Mouse (Mus musculus): ENCODE data around the gene Anks1b.

Gene Anks1b

GRCm38 (mm10) chr10:90169941-90170580 is 296.8 kb downstream of the Anks1b start:
- in situ Hi-C loops (cut with MboI, MseI) = no loop called here

- in situ Hi-C loops (cut with MboI, MseI) = no loop called here
Observed at GRCm38 (mm10) chr10:90190366-90190765, 317.1 kb downstream of the Anks1b start.

- in situ Hi-C loops (cut with MboI, MseI) = no loop called here
Observed at GRCm38 (mm10) chr10:90196936-90197335, 323.6 kb downstream of the Anks1b start.

GRCm38 (mm10) chr10:90210044-90210443 is 336.7 kb downstream of the Anks1b start:
- in situ Hi-C loops (cut with MboI, MseI) = no loop called here

- in situ Hi-C loops (cut with MboI, MseI) = no loop called here
Observed at GRCm38 (mm10) chr10:90220470-90220869, 347.2 kb downstream of the Anks1b start.

GRCm38 (mm10) chr10:90222793-90223495 is 349.6 kb downstream of the Anks1b start:
- in situ Hi-C loops (cut with MboI, MseI) = no loop called here

- in situ Hi-C loops (cut with MboI, MseI) = no loop called here
Observed at GRCm38 (mm10) chr10:90235273-90235672, 362.0 kb downstream of the Anks1b start.

GRCm38 (mm10) chr10:90237290-90237689 is 364.0 kb downstream of the Anks1b start:
- in situ Hi-C loops (cut with MboI, MseI) = no loop called here

- in situ Hi-C loops (cut with MboI, MseI) = no loop called here
Observed at GRCm38 (mm10) chr10:90258944-90259714, 385.8 kb downstream of the Anks1b start.

- in situ Hi-C loops (cut with MboI, MseI) = no loop called here
Observed at GRCm38 (mm10) chr10:90271321-90271720, 398.0 kb downstream of the Anks1b start.

- in situ Hi-C loops (cut with MboI, MseI) = no loop called here
Observed at GRCm38 (mm10) chr10:90273311-90273710, 400.0 kb downstream of the Anks1b start.

GRCm38 (mm10) chr10:90286589-90286988 is 413.3 kb downstream of the Anks1b start:
- in situ Hi-C loops (cut with MboI, MseI) = no loop called here

GRCm38 (mm10) chr10:90303249-90303648 is 429.9 kb downstream of the Anks1b start:
- in situ Hi-C loops (cut with MboI, MseI) = no loop called here

GRCm38 (mm10) chr10:90306156-90306555 is 432.8 kb downstream of the Anks1b start:
- in situ Hi-C loops (cut with MboI, MseI) = no loop called here

- in situ Hi-C loops (cut with MboI, MseI) = no loop called here
Observed at GRCm38 (mm10) chr10:90307931-90308555, 434.7 kb downstream of the Anks1b start.

- in situ Hi-C loops (cut with MboI, MseI) = no loop called here
Observed at GRCm38 (mm10) chr10:90329781-90330180, 456.5 kb downstream of the Anks1b start.

- in situ Hi-C loops (cut with MboI, MseI) = no loop called here
Observed at GRCm38 (mm10) chr10:90345394-90345793, 472.1 kb downstream of the Anks1b start.

GRCm38 (mm10) chr10:90356258-90356657 is 482.9 kb downstream of the Anks1b start:
- in situ Hi-C loops (cut with MboI, MseI) = no loop called here

GRCm38 (mm10) chr10:90357169-90357907 is 484.0 kb downstream of the Anks1b start:
- in situ Hi-C loops (cut with MboI, MseI) = no loop called here

- in situ Hi-C loops (cut with MboI, MseI) = no loop called here
Observed at GRCm38 (mm10) chr10:90369015-90369414, 495.7 kb downstream of the Anks1b start.

- in situ Hi-C loops (cut with MboI, MseI) = no loop called here
Observed at GRCm38 (mm10) chr10:90370751-90371150, 497.4 kb downstream of the Anks1b start.
